Mouse (Mus musculus) right cerebral cortex, adult 2 months (tissue): Measurements from ENCODE around the gene Fos.
A peak's percentile ranks its signal among the peaks of the same experiment; 100 is the strongest.

Experiments
- DNase-seq, 2 experiments: peaks; one replicate each; pipeline ENCODE4 v3.0.0; 2021 to 2022; ENCODE audit warnings: low spot score in 2 of 2

The Fos gene

DNA sequence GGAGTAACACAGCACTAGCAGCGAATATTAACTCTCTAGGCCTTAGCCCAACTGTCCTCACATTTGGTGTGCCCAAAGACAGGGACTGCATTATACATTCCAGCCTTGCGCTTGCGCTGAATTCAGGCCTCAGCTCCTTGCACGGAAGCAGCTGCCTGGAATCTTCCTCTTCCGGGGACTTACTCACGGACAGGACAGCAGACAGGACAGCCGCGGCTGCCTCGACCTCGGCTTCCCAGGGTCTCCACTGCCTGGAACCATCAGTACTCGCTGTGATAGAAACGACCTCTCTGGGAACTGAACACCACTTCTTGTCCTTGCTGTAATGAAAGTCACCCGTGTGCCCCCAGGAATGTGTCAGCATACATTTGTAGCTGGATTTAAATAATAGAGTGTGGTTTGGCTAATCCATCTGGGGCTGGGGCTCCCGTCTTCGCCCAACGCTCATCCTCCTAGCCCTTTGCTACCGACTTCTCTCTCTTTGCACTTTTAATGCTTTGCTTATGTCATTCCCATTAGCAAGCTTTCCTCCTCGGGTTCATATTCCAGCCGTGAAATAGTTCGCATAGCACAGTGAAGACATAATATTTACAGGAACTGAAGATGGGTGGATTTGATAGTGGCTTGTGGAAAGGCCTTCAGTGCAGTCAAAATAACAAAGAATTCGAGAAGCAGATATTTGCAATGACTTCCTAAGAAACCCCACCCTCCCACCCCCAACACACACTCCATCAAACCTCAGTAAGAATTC lies 11.6 kb upstream of the Fos start:
- DNase-seq: no peak

DNA sequence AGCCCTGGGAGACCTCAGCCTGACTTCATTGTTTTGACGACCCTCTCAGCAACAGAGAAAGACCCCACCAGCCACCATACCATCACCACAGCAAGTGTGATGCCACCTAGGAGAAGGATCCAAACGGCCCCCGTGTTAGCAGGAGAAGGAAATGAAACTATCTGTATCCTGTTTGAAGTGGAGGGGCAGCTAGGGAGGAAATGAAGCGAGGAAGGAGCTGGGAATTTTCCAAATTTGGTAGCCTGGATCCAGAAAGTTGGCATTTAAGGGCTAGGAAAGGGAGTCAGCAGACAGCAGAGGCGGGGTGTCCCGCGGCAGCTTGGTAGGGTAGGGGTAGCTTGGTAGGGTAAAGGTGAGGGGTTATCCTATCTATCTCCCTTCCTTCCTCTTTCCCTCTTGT lies 10.9 kb upstream of the Fos start:
- DNase-seq: no peak

DNA sequence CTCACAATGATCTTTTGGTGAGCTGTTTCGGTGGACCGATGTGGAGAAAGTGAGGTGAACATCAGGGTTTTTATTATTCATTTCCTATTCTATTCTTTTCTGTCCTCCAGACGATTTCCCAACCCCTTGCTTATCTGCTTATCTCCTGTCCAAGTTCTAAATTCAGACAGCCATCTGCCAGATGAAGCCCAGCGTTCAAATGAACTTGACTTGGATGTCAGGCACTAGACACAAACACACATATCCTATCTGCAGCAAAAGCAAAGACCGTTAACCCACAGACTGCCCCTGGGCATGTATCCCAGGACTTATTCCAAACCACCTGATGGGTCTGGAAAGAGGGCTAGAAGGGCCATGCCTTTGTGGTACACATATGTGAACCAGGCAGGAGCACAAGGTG lies 9.3 kb upstream of the Fos start:
- DNase-seq: no peak

DNA sequence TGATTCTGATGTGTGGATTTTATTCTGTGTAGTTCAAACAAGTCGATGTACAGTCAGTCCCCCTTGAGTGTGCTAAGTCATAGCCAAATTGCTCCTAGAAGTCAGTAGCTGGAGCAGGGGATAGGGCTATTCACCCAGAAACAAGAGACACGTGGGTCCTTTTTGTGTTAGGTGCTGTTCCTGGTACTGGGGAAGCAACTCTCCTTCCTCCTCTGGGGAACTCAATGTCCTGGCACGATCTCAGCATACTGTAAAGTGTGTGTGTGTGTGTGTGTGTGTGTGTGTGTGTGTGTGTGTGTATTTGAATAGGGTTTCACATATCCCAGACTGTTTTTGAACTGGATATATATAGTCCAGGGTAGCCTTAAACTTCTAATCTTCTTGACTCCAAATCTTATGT lies 8.8 kb upstream of the Fos start:
- DNase-seq: no peak

DNA sequence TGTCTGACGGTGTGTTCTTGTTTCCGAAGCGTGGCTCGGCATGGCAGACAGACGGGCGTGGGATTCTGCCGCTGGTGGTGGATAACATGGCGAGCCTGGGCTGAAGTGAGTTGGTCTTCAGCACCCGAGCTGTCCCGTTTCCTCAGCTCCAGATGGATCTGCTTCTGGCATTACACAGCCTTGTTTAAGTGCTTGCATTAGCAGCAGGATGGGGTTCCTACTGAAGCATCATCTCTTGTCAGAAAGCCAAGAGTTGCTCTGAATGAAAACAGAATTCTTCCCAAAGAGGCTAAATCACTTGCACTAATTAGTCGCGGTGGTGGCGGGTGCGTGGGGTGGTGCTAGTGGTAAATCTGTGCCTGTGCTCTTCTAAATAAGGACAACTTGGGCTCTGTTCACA lies 5.8 kb upstream of the Fos start:
- DNase-seq: peak; percentile 79 to 85

DNA sequence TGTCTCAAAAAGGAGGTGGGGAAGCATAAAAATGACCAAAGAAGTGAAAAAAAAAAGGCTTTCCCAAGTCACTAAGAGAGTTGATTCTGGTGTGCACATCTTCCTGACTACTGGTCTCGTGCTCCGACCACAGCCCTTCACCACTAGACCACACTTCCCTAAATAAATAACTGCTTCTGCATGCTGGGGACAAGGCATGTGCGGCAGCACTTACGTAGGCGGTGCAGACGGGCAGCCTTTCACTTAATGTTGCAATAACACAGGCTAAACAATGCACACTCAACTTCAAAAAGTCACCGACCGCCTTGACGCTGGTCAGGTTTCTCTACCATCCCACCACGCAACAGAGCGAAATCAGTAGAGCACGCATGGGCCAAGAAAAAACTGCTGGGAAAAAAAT lies 5.0 kb upstream of the Fos start:
- DNase-seq: peak in 1 of 2 experiments; percentile 8

DNA sequence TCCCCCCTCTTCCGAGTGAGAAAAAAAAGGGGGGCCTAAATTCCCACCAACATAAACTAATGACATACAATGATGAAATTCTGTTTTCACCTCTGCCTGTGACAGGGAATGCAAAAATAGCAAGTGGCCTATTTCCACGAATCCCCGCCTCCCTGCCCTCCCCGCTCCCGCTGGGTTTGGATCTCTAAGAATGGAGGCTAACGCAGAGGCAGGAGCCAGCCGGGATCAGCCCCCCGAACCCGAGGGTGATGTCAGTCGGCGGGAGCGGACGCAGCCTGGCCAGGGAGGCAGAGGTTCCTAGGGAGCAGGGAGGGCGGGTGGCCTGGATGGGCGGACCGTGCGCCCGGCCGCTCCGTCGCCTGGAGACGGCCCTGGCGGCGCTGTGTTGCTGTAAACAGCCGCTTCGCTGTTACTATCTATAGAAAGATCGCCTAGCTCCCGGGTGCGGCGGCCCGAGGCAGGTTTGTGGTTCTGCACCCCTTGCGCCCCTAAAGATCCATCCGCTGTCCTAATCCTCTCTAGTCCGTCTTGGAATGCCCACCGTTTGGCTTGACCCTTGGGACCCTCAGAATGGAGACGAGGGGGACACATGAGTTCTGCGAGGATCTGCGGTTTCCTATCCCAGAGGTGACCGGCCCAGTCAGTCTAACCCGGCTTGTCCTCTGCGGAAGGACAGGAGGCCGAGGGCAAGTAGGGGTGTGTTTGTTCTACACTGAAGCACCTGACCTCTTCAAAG lies 1.6 kb upstream of the Fos start:
- peak; percentile 63 to 64 for DNase-seq

DNA sequence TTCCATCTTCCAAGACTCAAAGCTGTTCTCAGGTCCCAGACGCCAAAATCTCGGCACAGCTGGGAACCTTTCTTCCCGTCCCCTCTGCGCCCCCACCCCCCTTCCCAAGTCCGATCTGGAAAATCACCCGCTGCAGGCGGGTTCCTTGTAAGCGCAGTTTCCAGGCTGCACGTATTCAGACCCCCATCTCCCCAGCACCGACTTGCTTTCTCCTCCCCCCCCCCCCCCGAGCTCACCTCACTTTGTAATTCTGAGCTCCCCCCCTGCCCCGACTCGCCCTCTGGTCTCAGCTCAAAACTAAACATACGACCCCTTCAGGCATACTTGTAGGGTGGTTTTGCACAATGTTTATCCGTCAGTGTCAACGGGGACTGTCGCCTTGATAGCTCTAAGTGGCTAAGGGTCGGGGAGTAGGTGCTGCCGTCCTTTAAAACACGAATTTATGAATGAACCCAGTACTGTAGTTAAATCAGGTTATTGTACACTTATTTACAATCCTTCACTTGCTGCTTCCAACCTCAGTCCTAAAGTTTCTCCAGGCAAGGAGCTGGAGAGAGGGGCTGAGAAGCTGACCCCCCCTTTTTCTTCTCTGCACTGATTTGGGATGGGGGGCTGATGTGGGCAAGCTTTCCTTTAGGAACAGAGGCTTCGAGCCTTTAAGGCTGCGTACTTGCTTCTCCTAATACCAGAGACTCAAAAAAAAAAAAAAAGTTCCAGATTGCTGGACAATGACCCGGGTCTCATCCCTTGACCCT lies 857 bp upstream of the Fos start:
- DNase-seq: no peak

DNA sequence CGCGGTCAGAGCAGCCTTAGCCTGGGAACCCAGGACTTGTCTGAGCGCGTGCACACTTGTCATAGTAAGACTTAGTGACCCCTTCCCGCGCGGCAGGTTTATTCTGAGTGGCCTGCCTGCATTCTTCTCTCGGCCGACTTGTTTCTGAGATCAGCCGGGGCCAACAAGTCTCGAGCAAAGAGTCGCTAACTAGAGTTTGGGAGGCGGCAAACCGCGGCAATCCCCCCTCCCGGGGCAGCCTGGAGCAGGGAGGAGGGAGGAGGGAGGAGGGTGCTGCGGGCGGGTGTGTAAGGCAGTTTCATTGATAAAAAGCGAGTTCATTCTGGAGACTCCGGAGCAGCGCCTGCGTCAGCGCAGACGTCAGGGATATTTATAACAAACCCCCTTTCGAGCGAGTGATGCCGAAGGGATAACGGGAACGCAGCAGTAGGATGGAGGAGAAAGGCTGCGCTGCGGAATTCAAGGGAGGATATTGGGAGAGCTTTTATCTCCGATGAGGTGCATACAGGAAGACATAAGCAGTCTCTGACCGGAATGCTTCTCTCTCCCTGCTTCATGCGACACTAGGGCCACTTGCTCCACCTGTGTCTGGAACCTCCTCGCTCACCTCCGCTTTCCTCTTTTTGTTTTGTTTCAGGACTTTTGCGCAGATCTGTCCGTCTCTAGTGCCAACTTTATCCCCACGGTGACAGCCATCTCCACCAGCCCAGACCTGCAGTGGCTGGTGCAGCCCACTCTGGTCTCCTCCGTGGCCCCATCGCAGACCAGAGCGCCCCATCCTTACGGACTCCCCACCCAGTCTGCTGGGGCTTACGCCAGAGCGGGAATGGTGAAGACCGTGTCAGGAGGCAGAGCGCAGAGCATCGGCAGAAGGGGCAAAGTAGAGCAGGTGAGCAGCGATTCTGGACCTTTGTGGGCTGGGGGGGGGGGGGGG lies 875 bp downstream of the Fos start:
- DNase-seq: peak; percentile 78 to 86

DNA sequence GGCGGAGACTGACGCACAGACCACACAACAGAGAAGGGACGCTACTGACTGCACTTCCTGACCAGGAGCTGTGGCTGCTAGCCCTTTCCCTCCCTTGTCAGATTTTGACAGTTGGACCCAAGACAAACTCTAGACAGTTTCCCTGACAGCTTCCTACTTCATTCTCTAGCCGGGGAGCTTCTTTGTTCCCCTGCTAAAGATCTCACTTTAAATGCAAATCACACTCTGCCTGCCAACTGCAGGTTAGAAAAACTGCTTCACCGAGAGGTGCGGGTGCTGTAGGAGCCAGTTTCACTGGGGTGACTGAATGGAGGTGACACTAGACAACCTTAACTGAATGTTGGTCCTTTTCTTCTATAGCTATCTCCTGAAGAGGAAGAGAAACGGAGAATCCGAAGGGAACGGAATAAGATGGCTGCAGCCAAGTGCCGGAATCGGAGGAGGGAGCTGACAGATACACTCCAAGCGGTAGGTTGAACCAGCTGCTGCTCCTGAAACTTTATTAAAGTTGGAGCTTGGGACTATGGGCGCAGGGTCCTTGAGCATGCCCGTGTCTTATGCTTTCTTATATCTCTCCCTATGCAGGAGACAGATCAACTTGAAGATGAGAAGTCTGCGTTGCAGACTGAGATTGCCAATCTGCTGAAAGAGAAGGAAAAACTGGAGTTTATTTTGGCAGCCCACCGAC lies 1.7 kb downstream of the Fos start:
- DNase-seq: peak in 1 of 2 experiments; percentile 18

DNA sequence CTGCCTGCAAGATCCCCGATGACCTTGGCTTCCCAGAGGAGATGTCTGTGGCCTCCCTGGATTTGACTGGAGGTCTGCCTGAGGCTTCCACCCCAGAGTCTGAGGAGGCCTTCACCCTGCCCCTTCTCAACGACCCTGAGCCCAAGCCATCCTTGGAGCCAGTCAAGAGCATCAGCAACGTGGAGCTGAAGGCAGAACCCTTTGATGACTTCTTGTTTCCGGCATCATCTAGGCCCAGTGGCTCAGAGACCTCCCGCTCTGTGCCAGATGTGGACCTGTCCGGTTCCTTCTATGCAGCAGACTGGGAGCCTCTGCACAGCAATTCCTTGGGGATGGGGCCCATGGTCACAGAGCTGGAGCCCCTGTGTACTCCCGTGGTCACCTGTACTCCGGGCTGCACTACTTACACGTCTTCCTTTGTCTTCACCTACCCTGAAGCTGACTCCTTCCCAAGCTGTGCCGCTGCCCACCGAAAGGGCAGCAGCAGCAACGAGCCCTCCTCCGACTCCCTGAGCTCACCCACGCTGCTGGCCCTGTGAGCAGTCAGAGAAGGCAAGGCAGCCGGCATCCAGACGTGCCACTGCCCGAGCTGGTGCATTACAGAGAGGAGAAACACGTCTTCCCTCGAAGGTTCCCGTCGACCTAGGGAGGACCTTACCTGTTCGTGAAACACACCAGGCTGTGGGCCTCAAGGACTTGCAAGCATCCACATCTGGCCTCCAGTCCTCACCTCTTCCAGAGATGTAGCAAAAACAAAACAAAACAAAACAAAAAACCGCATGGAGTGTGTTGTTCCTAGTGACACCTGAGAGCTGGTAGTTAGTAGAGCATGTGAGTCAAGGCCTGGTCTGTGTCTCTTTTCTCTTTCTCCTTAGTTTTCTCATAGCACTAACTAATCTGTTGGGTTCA lies 2.5 kb downstream of the Fos start:
- peak in 1 of 2 experiments; percentile 17 for DNase-seq

DNA sequence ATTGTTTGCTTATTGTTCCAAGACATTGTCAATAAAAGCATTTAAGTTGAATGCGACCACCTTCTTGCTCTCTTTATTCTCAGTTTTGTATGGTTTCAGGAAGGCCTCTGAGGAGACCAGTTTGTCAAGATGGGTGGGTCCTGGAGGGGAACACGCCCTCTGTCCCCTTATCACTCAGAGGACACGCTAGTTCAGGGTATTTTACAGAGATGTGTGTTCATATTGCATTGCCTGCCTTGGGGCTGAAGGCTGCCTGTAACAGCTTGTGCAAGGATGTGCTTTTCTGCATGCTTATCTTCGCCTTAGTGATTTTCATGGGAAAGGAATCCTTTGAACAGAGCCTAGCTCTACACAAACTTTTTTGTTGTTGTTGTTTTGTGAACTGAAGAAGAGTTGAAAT lies 3.5 kb downstream of the Fos start:
- no peak for DNase-seq

DNA sequence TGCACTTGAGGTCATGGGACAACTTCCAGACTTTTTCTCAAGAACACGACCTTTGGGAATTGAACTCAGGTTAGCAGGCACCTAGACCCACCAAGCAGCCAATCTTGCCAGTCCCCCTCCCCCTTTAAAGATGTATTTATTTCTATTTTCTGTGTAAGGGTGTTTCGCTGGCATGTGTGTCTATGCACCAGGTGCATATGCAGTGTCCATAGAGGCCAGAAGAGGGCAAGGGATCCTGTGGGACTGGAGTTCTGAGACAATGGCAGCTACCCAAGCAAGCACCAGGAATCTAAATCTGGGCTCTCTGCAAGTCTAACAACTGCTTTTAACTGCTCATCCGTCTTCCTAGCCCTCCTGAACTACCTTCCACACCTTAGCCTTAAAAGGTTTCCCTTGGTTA lies 4.1 kb downstream of the Fos start:
- no peak for DNase-seq

DNA sequence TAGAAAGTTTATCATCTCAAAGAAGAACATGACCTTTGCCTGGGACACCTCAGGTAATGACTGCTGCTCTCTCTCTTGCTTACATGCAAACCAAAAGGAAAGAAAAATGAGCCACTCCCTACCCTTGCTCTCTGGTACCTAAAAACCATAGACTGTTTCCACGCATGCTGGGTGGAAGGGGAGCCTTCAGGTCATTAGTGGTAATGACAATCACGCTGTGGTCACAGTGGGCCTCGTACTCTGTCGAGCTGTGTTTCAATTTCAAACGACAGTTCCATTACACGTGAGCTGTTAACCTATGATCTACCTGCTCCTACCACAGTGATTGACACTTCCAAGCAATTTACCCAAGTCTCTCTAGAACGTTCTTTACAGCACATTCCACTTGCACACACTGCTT lies 5.0 kb downstream of the Fos start:
- DNase-seq: no peak

DNA sequence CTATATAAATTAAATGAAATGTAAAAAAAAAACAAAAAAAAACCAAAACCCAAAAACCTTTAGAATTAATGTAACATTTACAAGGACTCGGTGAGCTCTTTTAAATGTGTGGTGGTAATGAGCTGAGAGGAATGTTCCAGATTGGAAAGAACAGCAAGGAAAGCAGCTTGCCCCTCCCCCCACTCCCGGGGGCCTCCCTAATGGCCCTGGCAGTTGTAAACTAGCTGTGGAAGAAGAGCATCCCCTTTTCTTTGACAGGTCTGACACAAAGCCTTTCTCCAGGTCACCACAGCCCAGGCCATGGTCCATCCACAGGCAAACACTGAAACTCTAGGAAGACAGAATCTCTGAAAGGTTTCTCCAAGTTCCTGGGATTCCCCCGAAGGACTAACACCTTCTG lies 5.5 kb downstream of the Fos start:
- DNase-seq: no peak

DNA sequence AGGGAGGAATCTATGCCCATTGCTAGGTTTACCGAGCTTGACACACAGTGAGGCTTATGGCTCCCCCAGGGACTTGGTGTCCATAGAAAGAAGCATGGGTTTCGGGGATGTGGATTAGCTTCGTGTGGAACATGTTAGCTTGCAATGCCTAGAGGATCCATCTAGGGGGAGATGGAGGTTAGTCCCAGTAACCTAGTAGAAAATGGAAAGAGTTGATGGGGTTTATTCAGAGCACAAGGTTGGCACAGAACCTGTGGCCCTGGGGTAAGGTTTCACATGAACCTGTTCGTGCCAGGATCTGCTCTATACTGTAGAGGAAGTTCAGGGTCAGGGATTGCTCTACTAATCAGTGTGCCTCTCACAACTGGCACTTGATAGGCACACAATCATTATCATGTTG lies 9.5 kb downstream of the Fos start:
- no peak for DNase-seq

DNA sequence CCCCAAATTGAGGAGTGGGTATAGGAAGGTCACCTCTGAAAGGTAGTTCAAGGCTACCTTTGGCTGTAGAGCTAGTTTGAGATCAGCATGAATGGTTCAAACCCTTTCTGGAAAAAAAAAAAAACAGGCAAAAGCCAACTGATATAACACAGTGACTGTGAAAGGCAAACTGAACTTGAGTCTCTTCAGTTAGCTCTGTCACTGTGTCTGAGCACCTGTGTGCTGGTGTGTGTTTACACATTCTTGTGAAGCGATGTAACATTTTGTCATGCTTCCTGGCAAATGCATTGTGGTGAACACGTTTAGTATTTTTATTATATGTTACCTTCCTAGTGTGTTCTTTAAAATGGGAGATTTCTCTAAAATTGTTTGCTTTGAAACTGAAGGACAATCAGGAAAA lies 11.0 kb downstream of the Fos start:
- DNase-seq: no peak

DNA sequence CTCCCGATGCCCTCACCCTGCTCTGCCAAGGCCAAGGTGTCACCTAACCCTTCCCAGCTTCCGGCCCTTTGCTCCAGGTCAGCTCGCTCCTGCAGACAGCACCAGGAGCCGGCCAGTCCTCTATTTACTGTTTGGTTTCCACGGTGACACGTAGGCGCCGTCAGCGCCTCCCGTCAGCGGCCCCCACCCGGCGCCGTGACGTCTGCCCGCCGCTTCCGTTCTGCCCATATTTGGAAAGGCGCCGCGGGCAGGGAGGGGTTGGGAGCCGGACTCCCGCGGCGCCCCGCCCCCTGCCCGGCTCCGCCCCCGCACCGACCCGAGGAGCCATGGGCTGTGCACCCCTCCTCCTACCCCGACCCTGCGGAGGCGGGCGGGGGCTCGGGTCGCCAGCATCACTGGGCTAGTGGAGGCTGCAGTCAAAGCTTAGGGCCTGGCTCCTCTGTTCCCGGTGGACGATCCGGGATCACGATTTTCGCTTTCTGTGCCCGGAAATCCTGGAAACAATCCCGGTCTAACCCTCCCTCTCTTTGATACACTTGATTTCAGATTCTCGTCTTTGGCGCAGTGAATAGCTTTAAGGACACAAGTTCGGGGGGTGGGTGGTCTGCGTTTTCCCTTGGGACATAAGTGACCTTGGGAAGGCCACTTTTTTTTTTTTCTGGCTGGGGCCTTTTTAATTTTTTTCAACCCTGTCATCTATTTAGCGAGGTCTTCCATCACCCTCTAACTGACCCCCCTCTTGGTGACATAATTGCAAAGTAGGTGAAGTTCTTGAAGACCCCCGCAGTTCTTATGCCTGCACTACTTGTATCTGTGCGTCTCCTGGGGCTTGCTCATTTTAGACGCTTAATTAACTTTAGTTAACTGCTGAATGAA lies 12.4 kb downstream of the Fos start:
- peak; percentile 92 to 93 for DNase-seq

DNA sequence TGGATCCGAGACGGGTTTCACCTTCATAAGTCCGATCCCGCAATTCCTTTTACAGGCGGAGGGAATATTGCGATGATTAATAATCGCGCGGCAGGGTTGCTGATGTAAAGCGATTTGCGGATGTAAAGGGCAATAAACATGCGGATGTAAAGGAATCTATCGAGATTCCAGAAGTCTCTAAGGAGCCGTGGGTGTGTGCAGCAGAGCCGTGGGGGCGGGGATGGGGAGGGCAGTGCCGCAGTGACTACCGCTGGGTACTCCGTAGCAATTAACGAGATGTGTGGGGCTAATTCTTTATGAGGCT lies 13.0 kb downstream of the Fos start:
- DNase-seq: peak; percentile 32 to 44
